Mouse (Mus musculus) CH12.LX (cell line): ENCODE data around the gene Gm17304. TPM values are rescaled to one million over a fixed set of nuclear protein-coding genes. Genes with fewer than 3 reads are reported as not detected.

ENCODE experiments used
- DNase-seq: peaks from one replicate; pipeline ENCODE4 v3.0.0-alpha.2; 2013; ENCODE audit errors: extremely low read depth
- H3K27ac ChIP-seq: 2 replicates; pipeline ENCODE4 v1.5.1; 2012; ENCODE audit warnings: low read depth, mild to moderate bottlenecking, control low read depth, moderate library complexity; ENCODE audit not compliant: insufficient read depth
- H3K27me3 ChIP-seq: replicated peaks from 2 replicates; pipeline ENCODE3; 2012; ENCODE audit warnings: inconsistent platforms
- H3K36me3 ChIP-seq, 2 experiments: replicated peaks in 1 of 2; 2 replicates each; pipeline versions ENCODE3 to v1.6.1; 2012; ENCODE audit warnings: inconsistent platforms in 1 of 2, low read length in 1 of 2, mild to moderate bottlenecking in 1 of 2, mixed read lengths in 1 of 2, moderate library complexity in 1 of 2; ENCODE audit not compliant: control insufficient read depth in 1 of 2, insufficient read depth in 1 of 2
- H3K4me1 ChIP-seq, 2 experiments: 2 replicates each; pipeline ENCODE4 v1.6.1; 2012; ENCODE audit warnings: inconsistent platforms in 1 of 2, moderate library complexity in 1 of 2; ENCODE audit not compliant: insufficient read depth in 2 of 2, control insufficient read depth in 1 of 2
- H3K4me2 ChIP-seq: 2 replicates; pipeline ENCODE4 v1.6.1; 2012; ENCODE audit warnings: low read depth, mild to moderate bottlenecking, control low read depth; ENCODE audit not compliant: poor library complexity, insufficient read depth, severe bottlenecking
- H3K4me3 ChIP-seq, 3 experiments: fragments of 150-350 bp in 1 of 3; sonication (generic) in 1 of 3; replicated peaks in 1 of 3; 2 replicates each; pipeline versions ENCODE3 to v1.5.1; 2011 to 2012; ENCODE audit warnings: low read depth in 2 of 3, low read length in 2 of 3, mild to moderate bottlenecking in 2 of 3, moderate library complexity in 2 of 3, control low read depth in 1 of 3, improper control_type of control experiment in 1 of 3, inconsistent platforms in 1 of 3, mixed read lengths in 1 of 3; ENCODE audit not compliant: poor library complexity in 1 of 3
- H3K79me2 ChIP-seq: replicated peaks from 2 replicates; pipeline ENCODE4 v1.6.1; 2012; ENCODE audit warnings: mild to moderate bottlenecking, moderate library complexity; ENCODE audit not compliant: control insufficient read depth, poor library complexity, insufficient read depth, severe bottlenecking; ENCODE audit errors: extremely low read depth
- H3K9ac ChIP-seq: 2 replicates; pipeline ENCODE4 v1.6.1; 2012; ENCODE audit warnings: low read depth, mild to moderate bottlenecking, control low read depth, moderate library complexity; ENCODE audit not compliant: insufficient read depth
- H3K9me3 ChIP-seq: replicated peaks from 2 replicates; pipeline ENCODE3; 2012; ENCODE audit warnings: low read length, inconsistent platforms, mixed read lengths
- CHD1 ChIP-seq: IDR thresholded peaks from 2 replicates; pipeline ENCODE4 v1.6.1; 2012; ENCODE audit warnings: low read depth, low read length, improper control_type of control experiment, inconsistent platforms
- CHD2 ChIP-seq: IDR thresholded peaks from 2 replicates; pipeline ENCODE4 v1.6.1; 2011; ENCODE audit warnings: low read length, improper control_type of control experiment
- CTCF ChIP-seq, 2 experiments: IDR thresholded peaks in 1 of 2; conservative IDR thresholded peaks in 1 of 2; 2 replicates each; pipeline ENCODE4 v1.5.1; 2011 to 2012; ENCODE audit warnings: low read depth in 2 of 2, low read length in 2 of 2, improper control_type of control experiment in 1 of 2, inconsistent platforms in 1 of 2, mild to moderate bottlenecking in 1 of 2, moderate library complexity in 1 of 2
- E2F4 ChIP-seq: IDR thresholded peaks from 2 replicates; pipeline ENCODE4 v1.6.1; 2011; ENCODE audit warnings: low read depth, low read length, improper control_type of control experiment; ENCODE audit not compliant: insufficient replicate concordance
- ELF1 ChIP-seq: IDR thresholded peaks from 2 replicates; pipeline ENCODE4 v1.6.1; 2014; ENCODE audit warnings: low read depth, mild to moderate bottlenecking, inconsistent platforms, low read length, improper control_type of control experiment
- EP300 ChIP-seq: IDR thresholded peaks from 2 replicates; pipeline ENCODE4 v1.6.1; 2011; ENCODE audit warnings: low read length, improper control_type of control experiment
- ETS1 ChIP-seq: conservative IDR thresholded peaks from 2 replicates; pipeline ENCODE4 v1.6.1; 2012; ENCODE audit warnings: low read depth, mild to moderate bottlenecking, inconsistent platforms, low read length, improper control_type of control experiment, moderate library complexity
- GABPA ChIP-seq: IDR thresholded peaks from 2 replicates; pipeline ENCODE4 v1.6.1; 2012; ENCODE audit warnings: low read depth, low read length, improper control_type of control experiment, inconsistent platforms; ENCODE audit not compliant: insufficient replicate concordance
- HCFC1 ChIP-seq: IDR thresholded peaks from 2 replicates; pipeline ENCODE4 v1.6.1; 2012; ENCODE audit warnings: low read depth, mild to moderate bottlenecking, inconsistent platforms, low read length, improper control_type of control experiment
- IRF4 ChIP-seq: IDR thresholded peaks from 2 replicates; pipeline ENCODE4 v1.6.1; 2014; ENCODE audit warnings: low read depth, mild to moderate bottlenecking, inconsistent platforms, low read length, improper control_type of control experiment
- JUN ChIP-seq: IDR thresholded peaks from 2 replicates; pipeline ENCODE4 v1.6.1; 2011; ENCODE audit warnings: low read depth, mild to moderate bottlenecking, low read length, improper control_type of control experiment, moderate library complexity; ENCODE audit not compliant: insufficient read depth
- JUND ChIP-seq: conservative IDR thresholded peaks from 2 replicates; pipeline ENCODE4 v1.6.1; 2011; ENCODE audit warnings: low read depth, low read length, improper control_type of control experiment
- KAT2A ChIP-seq: IDR thresholded peaks from 2 replicates; pipeline ENCODE4 v1.6.1; 2012; ENCODE audit warnings: low read length, improper control_type of control experiment, inconsistent platforms; ENCODE audit not compliant: insufficient replicate concordance
- MAX ChIP-seq: IDR thresholded peaks from 2 replicates; pipeline ENCODE4 v1.6.1; 2011; ENCODE audit warnings: low read length, improper control_type of control experiment
- MEF2A ChIP-seq: IDR thresholded peaks from 2 replicates; pipeline ENCODE4 v1.6.1; 2014; ENCODE audit warnings: low read depth, mild to moderate bottlenecking, inconsistent platforms, low read length, improper control_type of control experiment, borderline replicate concordance
- MYC ChIP-seq: IDR thresholded peaks from 2 replicates; pipeline ENCODE4 v1.6.1; 2011; ENCODE audit warnings: low read depth, mild to moderate bottlenecking, improper control_type of control experiment, low read length
- NRF1 ChIP-seq: IDR thresholded peaks from 2 replicates; pipeline ENCODE4 v1.6.1; 2014; ENCODE audit warnings: low read depth, mild to moderate bottlenecking, inconsistent platforms, low read length, improper control_type of control experiment, moderate library complexity
- PAX5 ChIP-seq: IDR thresholded peaks from 2 replicates; pipeline ENCODE4 v1.6.1; 2012; ENCODE audit warnings: low read length, inconsistent platforms, mixed read lengths
- RAD21 ChIP-seq: IDR thresholded peaks from 2 replicates; pipeline ENCODE4 v1.6.1; 2011; ENCODE audit warnings: low read depth, mild to moderate bottlenecking, low read length, improper control_type of control experiment, moderate library complexity
- RCOR1 ChIP-seq: conservative IDR thresholded peaks from 2 replicates; pipeline ENCODE4 v1.6.1; 2012; ENCODE audit warnings: low read depth, mild to moderate bottlenecking, inconsistent platforms, low read length, improper control_type of control experiment
- SMC3 ChIP-seq: IDR thresholded peaks from 2 replicates; pipeline ENCODE4 v1.6.1; 2011; ENCODE audit warnings: low read depth, low read length, improper control_type of control experiment
- TBP ChIP-seq: conservative IDR thresholded peaks from 2 replicates; pipeline ENCODE4 v1.6.1; 2011; ENCODE audit warnings: low read depth, low read length, improper control_type of control experiment
- TCF12 ChIP-seq: IDR thresholded peaks from 2 replicates; pipeline ENCODE4 v1.6.1; 2014; ENCODE audit warnings: low read depth, mild to moderate bottlenecking, inconsistent platforms, low read length, improper control_type of control experiment
- UBTF ChIP-seq: IDR thresholded peaks from 2 replicates; pipeline ENCODE4 v1.6.1; 2012; ENCODE audit warnings: low read depth, mild to moderate bottlenecking, inconsistent platforms, low read length, improper control_type of control experiment, moderate library complexity
- USF2 ChIP-seq: conservative IDR thresholded peaks from 2 replicates; pipeline ENCODE4 v1.6.1; 2011; ENCODE audit warnings: low read depth, low read length, improper control_type of control experiment
- ZMIZ1 ChIP-seq: IDR thresholded peaks from 2 replicates; pipeline ENCODE4 v1.6.1; 2012; ENCODE audit warnings: low read depth, mild to moderate bottlenecking, inconsistent platforms, low read length, improper control_type of control experiment
- ZNF384 ChIP-seq: IDR thresholded peaks from 2 replicates; pipeline ENCODE4 v1.6.1; 2012; ENCODE audit warnings: low read depth, low read length, improper control_type of control experiment, inconsistent platforms
- dilution Hi-C: fragments of 300-500 bp; cut with MboI; formaldehyde crosslinking; loops from 2 replicates; pipeline ENCODE4 v1.14.3; 2020; ENCODE audit warnings: low sequenced_read_pairs; ENCODE audit not compliant: extremely low pct_unique_long_range_greater_than_20kb, extremely low pct_ligation_motif_present
- in situ Hi-C: fragments of 300-500 bp; cut with MboI; formaldehyde crosslinking; loops from 3 replicates; pipeline ENCODE4 v1.14.3; 2019; ENCODE audit warnings: low sequenced_read_pairs, low pct_ligation_motif_present, low pct_unique_long_range_greater_than_20kb, mixed read lengths
- polyA plus RNA-seq: library from polyadenylated mRNA; unstranded; fragments of >175 nt; gene quantifications from 2 replicates; pipeline ENCODE4 v1.2.1, GENCODE M21; 2012; ENCODE audit warnings: low read depth; ENCODE audit not compliant: insufficient read length
- total RNA-seq, 2 experiments: library from RNA; depleted of rRNA; stranded (reverse); fragments of 300-350 nt in 1 of 2; fragments of >200 nt in 1 of 2; gene quantifications; 2 replicates each; pipeline ENCODE4 v1.2.3; 2012 to 2014

Gene Gm17304
- total and polyA plus RNA-seq, 3 experiments = not detected

DNA sequence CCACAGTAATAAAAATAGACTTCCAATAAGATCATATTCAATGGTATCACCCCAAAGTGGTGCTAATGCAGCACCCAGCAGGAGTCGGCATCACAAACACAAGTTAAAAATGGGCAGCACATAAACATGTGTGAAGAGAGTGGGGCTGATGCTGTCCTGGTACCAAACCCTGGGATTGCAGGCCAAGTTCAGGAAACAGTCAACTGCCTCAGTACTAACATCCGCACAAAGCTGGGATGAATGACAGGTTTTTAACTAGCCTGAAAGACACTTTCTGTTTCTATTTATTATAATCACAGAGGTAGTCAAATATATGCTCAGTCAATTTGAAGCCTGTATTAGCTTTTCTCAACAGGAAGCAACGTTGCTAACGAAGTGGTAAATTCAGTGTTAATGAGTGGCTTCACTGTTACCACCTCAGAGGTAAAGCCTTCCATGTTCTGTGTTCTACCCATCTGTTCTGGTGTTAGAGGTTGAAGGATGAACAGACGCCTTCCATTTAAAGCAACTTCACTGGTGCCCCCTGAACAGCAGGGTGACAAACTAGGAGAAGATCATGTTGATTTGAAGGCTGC lies 31.4 kb downstream of the Gm17304 start:
- H3K4me3 ChIP-seq = no peak overlapping the region
- H3K79me2 ChIP-seq = no peaks in the 10 kb centered on the region
- H3K27me3 ChIP-seq = no peaks in the 10 kb centered on the region
- in situ Hi-C loops = no loop called here
- no peaks in the 10 kb centered on the region for H3K9me3 ChIP-seq
- no peak for TF ChIP-seq TCF12
- TF ChIP-seq ETS1 = no peak
- TF ChIP-seq UBTF = no peak
- no peak for TF ChIP-seq MEF2A
- no peak for TF ChIP-seq CTCF (conservative IDR thresholded peaks at IDR 0.05 in 1 of 2, IDR thresholded peaks at IDR 0.05 in 1 of 2; ENCODE audit: low read depth in 2 of 2, low read length in 2 of 2)
- no peak for TF ChIP-seq RAD21
- no peak for TF ChIP-seq ZMIZ1
- TF ChIP-seq HCFC1 = no peak
- TF ChIP-seq USF2 = no peak
- TF ChIP-seq E2F4 = no peak
- no peak for TF ChIP-seq EP300
- no peak for TF ChIP-seq GABPA
- TF ChIP-seq MYC = no peak
- no peak for TF ChIP-seq IRF4
- no peak for TF ChIP-seq ELF1
- no peak for TF ChIP-seq CHD2
- no peak for TF ChIP-seq NRF1
- DNase-seq = no peak
- H3K27ac ChIP-seq = no peak overlapping the region
- H3K36me3 ChIP-seq = peaks cover 22 to 42% of the 10 kb centered on the region in 2 experiments
- no peak overlapping the region for H3K4me2 ChIP-seq
- dilution Hi-C loops = no loop called here
- H3K9ac ChIP-seq = no peak overlapping the region
- no peaks in the 10 kb centered on the region for H3K4me1 ChIP-seq

GRCm38 (mm10) chr5:106641876-106642275 lies 33.0 kb downstream of the Gm17304 start:
- no peak overlapping the region for H3K4me2 ChIP-seq
- no peak overlapping the region for H3K27ac ChIP-seq
- H3K4me1 ChIP-seq = no peaks in the 10 kb centered on the region
- dilution Hi-C loops = no loop called here
- H3K9ac ChIP-seq = no peak overlapping the region
- no peak for DNase-seq
- no peaks in the 10 kb centered on the region for H3K27me3 ChIP-seq
- no peak for TF ChIP-seq RAD21
- no peak for TF ChIP-seq CHD1
- TF ChIP-seq MAX = no peak
- no peak for TF ChIP-seq SMC3
- no peak for TF ChIP-seq EP300
- TF ChIP-seq PAX5 = no peak
- TF ChIP-seq TCF12 = no peak
- no peak for TF ChIP-seq CTCF (conservative IDR thresholded peaks at IDR 0.05 in 1 of 2, IDR thresholded peaks at IDR 0.05 in 1 of 2; ENCODE audit: low read depth in 2 of 2, low read length in 2 of 2)
- TF ChIP-seq ZNF384 = no peak
- TF ChIP-seq UBTF = no peak
- no peak for TF ChIP-seq RCOR1
- TF ChIP-seq JUND = no peak
- no peak for TF ChIP-seq ZMIZ1
- no peak for TF ChIP-seq KAT2A
- no peak for TF ChIP-seq TBP
- no peak for TF ChIP-seq IRF4
- TF ChIP-seq JUN = no peak
- no peaks in the 10 kb centered on the region for H3K79me2 ChIP-seq
- no peak overlapping the region for H3K4me3 ChIP-seq
- in situ Hi-C loops = no loop called here
- H3K36me3 ChIP-seq = peaks cover 15 to 34% of the 10 kb centered on the region in 2 experiments
- no peaks in the 10 kb centered on the region for H3K9me3 ChIP-seq
